Mouse (Mus musculus) stomach, embryonic 14.5 days (tissue): ENCODE measurements around the gene Creb3l1. TPM values are rescaled to one million over a fixed set of nuclear protein-coding genes. Genes with fewer than 3 reads are reported as not detected.
A peak's percentile ranks its signal among the peaks of the same experiment; 100 is the strongest.

Experiments
- ATAC-seq: fragments of 200-750 bp; cut with Nextera tagmentation; 2 replicates; pipeline ENCODE4 v1.8.0; 2017; ENCODE audit warnings: low read depth, moderate TSS enrichment; ENCODE audit not compliant: insufficient number of reproducible peaks, insufficient read depth, low FRiP score
- H3K27ac ChIP-seq: fragments of 300-500 bp; sonication (generic); 2 replicates; pipeline ENCODE4 v1.5.1; 2014; ENCODE audit warnings: mild to moderate bottlenecking, low read length, moderate library complexity, mixed read lengths
- H3K27me3 ChIP-seq: fragments of 300-500 bp; sonication (generic); 2 replicates; pipeline ENCODE4 v1.6.1; 2014; ENCODE audit warnings: low read length, control low read depth, mixed read lengths; ENCODE audit not compliant: control insufficient read depth, insufficient read depth
- H3K36me3 ChIP-seq: fragments of 300-500 bp; sonication (generic); 2 replicates; pipeline ENCODE4 v1.6.1; 2014; ENCODE audit warnings: mild to moderate bottlenecking, control low read depth, low read length, moderate library complexity, mixed read lengths; ENCODE audit not compliant: control insufficient read depth, insufficient read depth
- H3K4me1 ChIP-seq: fragments of 300-500 bp; sonication (generic); 2 replicates; pipeline ENCODE4 v1.6.1; 2014; ENCODE audit warnings: low read length, control low read depth, mixed read lengths; ENCODE audit not compliant: control insufficient read depth, insufficient read depth
- H3K4me2 ChIP-seq: fragments of 300-500 bp; sonication (generic); replicated peaks from 2 replicates; pipeline ENCODE4 v1.6.1; 2014; ENCODE audit warnings: low read depth, low read length, control low read depth
- H3K4me3 ChIP-seq: fragments of 300-500 bp; sonication (generic); 2 replicates; pipeline ENCODE4 v1.5.1; 2014; ENCODE audit warnings: low read depth, low read length, control low read depth
- H3K9ac ChIP-seq: fragments of 300-500 bp; sonication (generic); replicated peaks from 2 replicates; pipeline ENCODE4 v1.6.1; 2014; ENCODE audit warnings: low read depth, mild to moderate bottlenecking, control low read depth, low read length, moderate library complexity, mixed read lengths
- H3K9me3 ChIP-seq: fragments of 300-500 bp; sonication (generic); 2 replicates; pipeline ENCODE4 v1.6.1; 2016; ENCODE audit warnings: low read depth, low read length, control low read depth; ENCODE audit not compliant: control insufficient read depth
- WGBS: fragments of 180-500 bp; shearing (Covaris S2); extraction: QIAGEN DNeasy Blood & Tissue Kit; methylation state at CpG from one replicate; pipeline ENCODE4 v1.1.7; 2014; 5-methylcytosine and 5-hydroxymethylcytosine counted together
- polyA plus RNA-seq: library from polyadenylated mRNA; unstranded; fragments of >200 nt; fragmentation: Nextera tagmentation; extraction: Ambion mirVana; gene quantifications from 2 replicates; pipeline ENCODE4 v1.2.1, GENCODE M21; 2014

Creb3l1 gene
- polyA plus RNA-seq, 1 experiment from 2014 or later, result 35.2 TPM

DNA sequence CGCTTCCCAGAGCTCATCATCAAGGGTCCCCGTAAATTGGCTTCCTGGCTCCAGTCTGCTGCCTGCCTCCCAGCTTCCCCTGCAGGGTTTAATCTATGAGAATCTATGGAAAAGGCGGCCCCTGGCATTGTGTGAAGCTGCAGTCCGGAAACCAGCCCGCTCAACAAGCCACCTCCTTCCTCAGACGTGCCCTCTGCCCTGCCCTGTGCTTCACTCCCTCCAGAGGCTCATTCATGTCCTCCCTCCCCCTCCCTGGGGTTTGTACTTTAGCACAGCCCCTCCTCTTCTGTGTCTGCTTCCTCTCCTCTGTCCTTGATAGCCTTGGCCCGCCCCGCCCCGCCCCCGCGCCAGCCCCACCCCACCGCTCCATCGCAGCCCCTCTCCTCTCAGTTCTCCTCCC, 39.9 kb downstream of the Creb3l1 start:
- Histone ChIP-seq H3K9me3 (no peaks in the 10 kb centered on the region), H3K27ac (peak overlapping the region; percentile 83; the same call in 1 of the 2 replicates), H3K9ac (no peak overlapping the region), H3K4me3 (no peak overlapping the region), H3K36me3 (peaks cover 11% of the 10 kb centered on the region), H3K4me2 (peak overlapping the region; percentile 27), H3K4me1 (peaks cover 19% of the 10 kb centered on the region), H3K27me3 (no peaks in the 10 kb centered on the region)
- WGBS, result 4% methylated on average over 12 of the region's 13 CpGs
- peak; percentile 92 for ATAC-seq

DNA sequence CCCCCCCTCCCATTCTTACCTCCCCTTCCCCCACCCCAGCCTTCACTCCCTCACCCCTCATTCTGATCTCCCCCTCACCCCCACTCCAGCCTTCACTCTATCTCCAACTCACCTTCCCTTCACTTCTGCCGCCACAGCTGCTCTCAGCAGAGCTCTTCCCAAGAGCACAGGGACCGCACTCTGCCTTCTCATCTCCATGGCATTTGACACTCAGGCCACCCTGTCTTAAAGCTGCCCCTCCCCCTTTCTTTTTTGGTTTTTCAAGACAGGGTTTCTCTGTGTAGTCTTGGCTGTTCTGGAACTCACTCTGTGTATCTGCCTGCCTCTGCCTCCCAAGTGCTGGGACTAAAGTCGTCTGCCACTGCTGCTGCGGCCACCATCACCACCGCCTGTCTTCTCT, 43.5 kb downstream of the Creb3l1 start:
- no peak for ATAC-seq
- H3K4me3 ChIP-seq, result no peak overlapping the region
- peaks cover 8% of the 10 kb centered on the region for H3K36me3 ChIP-seq
- peaks cover 30% of the 10 kb centered on the region for H3K4me1 ChIP-seq
- no peak overlapping the region for H3K9ac ChIP-seq
- no peak overlapping the region for H3K27ac ChIP-seq
- WGBS, result 48% methylated on average over 5 of the region's 5 CpGs
- H3K27me3 ChIP-seq, result peaks cover 3% of the 10 kb centered on the region; the same call in 1 of the 2 replicates
- H3K4me2 ChIP-seq, result no peak overlapping the region
- no peaks in the 10 kb centered on the region for H3K9me3 ChIP-seq

DNA sequence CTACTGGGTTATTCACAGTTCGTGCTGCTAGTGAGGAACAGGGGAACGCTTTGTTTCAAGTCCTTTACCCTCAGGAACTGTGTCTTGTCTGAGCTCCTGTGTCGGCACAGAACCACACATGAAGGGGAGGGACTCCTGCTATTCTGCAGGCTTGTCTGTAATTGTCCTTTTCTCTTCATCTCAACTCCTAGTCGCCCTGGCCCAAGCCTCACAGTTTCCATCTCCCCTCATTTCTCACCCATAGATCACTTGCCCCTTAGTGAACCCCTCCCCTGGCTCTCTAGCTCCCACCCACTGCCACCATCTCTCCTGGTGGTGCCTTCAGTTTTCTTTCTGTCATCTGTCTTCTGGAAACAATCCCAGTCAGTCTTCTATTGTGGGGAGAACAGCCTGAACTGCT, 44.1 kb downstream of the Creb3l1 start:
- WGBS, result 21% methylated on average over 4 of the region's 4 CpGs
- no peak overlapping the region; the same call in 1 of the 2 replicates for H3K27ac ChIP-seq

DNA sequence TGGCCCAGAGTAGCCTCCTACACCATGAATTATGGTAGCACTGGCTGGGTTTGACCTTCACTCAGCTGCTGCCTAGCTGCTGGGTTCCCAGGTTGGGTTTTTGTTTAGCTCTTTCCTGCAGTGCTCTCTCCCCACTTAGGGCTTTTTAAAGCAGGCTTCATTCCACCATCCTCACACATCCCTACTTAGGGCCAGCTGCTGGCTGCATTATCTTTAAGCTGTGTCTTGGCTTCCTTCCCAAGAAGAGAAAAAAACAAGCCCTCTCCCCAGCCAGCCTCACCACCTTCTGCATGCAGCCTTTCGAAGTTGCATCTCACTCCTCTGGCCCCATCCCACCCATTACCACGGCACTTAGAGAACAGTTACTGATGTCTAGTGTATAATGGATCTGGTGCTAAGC, 45.8 kb downstream of the Creb3l1 start:
- peak overlapping the region; percentile 7; the same call in 1 of the 2 replicates for H3K27ac ChIP-seq
- H3K4me3 ChIP-seq, result no peak overlapping the region
- no peak overlapping the region for H3K4me2 ChIP-seq
- no peak overlapping the region for H3K9ac ChIP-seq
- no peaks in the 10 kb centered on the region for H3K9me3 ChIP-seq
- ATAC-seq, result peak; percentile 34; the same call in 1 of the 2 replicates
- peaks cover 8% of the 10 kb centered on the region for H3K36me3 ChIP-seq
- peaks cover 20% of the 10 kb centered on the region for H3K4me1 ChIP-seq
- peaks cover 11% of the 10 kb centered on the region; the same call in 1 of the 2 replicates for H3K27me3 ChIP-seq
- WGBS, result 17% methylated on average over 2 of the region's 2 CpGs

More for the DNA sequence above, 44.1 kb downstream of the Creb3l1 start:
- no peak for ATAC-seq
- Histone ChIP-seq H3K36me3 (peaks cover 8% of the 10 kb centered on the region), H3K9me3 (no peaks in the 10 kb centered on the region), H3K4me1 (peaks cover 29% of the 10 kb centered on the region), H3K9ac (no peak overlapping the region), H3K4me2 (no peak overlapping the region), H3K27me3 (peaks cover 3% of the 10 kb centered on the region; the same call in 1 of the 2 replicates), H3K4me3 (no peak overlapping the region)

DNA sequence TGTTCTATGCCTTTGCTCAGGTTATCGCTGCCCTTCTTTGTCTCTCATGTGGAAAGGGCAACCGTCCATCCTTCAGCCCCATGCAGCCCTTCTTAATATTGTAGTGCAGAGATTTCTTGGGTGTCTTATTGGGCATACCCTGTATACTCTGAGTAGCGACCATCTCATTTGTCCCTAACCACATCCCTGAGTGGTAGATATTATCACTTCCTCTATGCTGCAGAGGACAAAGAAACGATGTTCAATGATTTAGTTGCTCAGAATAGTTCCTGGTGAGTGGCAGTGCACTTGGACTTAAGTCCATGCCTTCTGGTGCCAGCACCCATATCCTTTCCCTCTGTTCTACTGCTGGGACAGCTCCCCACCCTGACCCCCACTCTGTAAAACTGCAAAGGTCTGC, 46.3 kb downstream of the Creb3l1 start:
- no peaks in the 10 kb centered on the region for H3K9me3 ChIP-seq
- 76% methylated on average over 4 of the region's 4 CpGs for WGBS
- no peak overlapping the region for H3K4me2 ChIP-seq
- H3K36me3 ChIP-seq, result peaks cover 2% of the 10 kb centered on the region
- peaks cover 11% of the 10 kb centered on the region; the same call in 1 of the 2 replicates for H3K27me3 ChIP-seq
- 0 out of 2 replicates have a peak overlapping the region, but pooled peaks have one; percentile 7 for H3K27ac ChIP-seq
- H3K4me3 ChIP-seq, result no peak overlapping the region
- H3K9ac ChIP-seq, result no peak overlapping the region
- ATAC-seq, result no peak
- H3K4me1 ChIP-seq, result peaks cover 20% of the 10 kb centered on the region

DNA sequence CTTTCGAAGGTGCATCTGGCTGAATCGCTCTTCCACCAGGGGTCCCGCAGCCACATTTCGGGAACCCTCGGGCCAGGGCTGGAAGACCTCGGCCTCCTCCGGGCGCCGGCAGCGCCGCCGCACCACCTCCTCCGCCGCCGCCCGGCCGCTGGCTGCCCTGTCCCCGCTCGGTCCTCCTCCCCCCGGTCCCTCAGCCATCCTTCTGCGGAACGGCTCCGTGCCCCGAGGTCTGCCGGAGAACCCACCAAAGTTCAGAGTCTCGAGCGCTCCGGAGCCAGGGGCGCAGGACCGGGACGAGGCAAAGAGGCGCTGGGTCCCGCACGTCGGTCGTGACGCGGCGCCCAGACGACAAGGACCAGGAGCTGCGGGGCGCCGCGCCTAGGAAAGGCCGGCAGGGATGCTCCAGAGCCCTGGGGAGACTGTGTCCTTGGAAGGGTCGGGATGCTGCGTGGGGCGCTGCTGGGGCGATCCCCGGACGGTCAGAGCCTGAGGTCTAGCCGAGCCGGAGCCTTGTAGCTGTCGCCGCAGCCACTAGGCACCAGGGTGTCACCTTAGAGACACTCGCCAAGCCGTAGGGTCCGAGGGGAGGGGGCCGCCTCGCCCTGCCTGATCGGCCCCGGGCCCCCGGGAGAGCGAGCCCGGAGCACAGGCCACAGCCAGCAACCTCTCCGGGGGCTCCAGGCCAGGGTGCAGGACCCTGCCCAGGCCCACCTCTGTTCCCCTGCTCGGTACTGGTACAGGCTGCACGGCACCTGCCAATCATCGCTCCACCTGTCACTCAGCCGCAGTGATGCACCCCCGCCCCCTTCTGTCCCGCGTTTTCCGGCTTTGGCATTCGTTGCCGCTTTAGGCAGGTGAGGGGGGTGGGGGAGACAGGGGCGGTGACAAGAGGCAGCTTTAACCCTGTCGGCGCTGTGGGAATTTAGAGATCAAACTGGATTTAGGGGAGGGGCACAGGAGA, 48.4 kb downstream of the Creb3l1 start, which contains the start of gene Dgkz:
TSS of gene Dgkz (minus strand) at position 284 of the 961 bp plus-strand sequence.
- H3K4me3 ChIP-seq, result peak within 1 kb of the TSS; percentile 30
- H3K36me3 ChIP-seq, result no peaks in the 10 kb centered on the region
- peaks cover 11% of the 10 kb centered on the region; the same call in 1 of the 2 replicates for H3K27me3 ChIP-seq
- H3K27ac ChIP-seq, result no peak within 1 kb of the TSS
- 0 out of 2 replicates have a peak, but pooled peaks have one; percentile 25 for ATAC-seq
- no peak within 1 kb of the TSS; the same call in 1 of the 2 replicates for H3K9ac ChIP-seq
- WGBS, result 2% methylated on average over 73 of the region's 79 CpGs
- H3K9me3 ChIP-seq, result no peaks in the 10 kb centered on the region
- H3K4me2 ChIP-seq, result peak within 1 kb of the TSS; percentile 67
- H3K4me1 ChIP-seq, result peaks cover 31% of the 10 kb centered on the region

DNA sequence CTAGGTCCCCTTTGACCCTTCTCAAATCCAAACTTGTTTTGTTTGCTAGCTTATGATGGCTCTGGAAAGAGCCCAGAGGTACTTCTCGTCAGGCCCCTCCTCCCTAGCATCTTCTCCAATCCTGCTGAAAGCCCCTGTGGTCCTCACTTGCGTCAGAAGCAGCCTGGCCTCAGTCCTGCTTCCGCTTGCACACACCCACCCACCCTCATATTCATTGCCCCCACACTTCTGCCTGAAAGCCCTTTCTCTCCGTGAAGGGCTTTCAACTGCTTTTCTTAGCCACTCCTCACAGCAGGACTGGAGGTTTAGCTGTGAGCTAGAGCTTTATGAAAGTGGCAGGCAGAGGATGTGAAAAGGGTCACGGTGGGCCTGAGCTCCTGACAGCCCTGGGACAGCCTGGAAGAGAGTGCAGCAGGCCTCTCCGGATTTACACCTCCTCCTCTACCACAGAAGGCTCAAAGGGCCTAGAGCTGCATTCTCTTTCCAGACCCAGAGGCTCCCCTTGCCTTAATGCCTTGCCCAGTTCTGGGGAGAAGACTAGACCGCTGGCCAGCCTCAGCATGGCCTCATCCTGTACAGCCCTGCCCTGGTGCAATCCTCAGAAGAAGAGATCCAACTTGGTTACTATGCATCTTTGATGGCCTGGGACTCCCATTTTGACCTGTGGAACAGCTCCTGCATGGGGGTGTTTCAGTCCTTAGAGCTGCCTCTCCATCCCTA, 50.7 kb downstream of the Creb3l1 start:
- H3K9ac ChIP-seq, result no peak overlapping the region
- H3K4me2 ChIP-seq, result no peak overlapping the region
- peaks cover 11% of the 10 kb centered on the region; the same call in 1 of the 2 replicates for H3K27me3 ChIP-seq
- H3K4me1 ChIP-seq, result peaks cover 19% of the 10 kb centered on the region
- no peak for ATAC-seq
- WGBS, result 50% methylated on average over 7 of the region's 7 CpGs
- no peaks in the 10 kb centered on the region for H3K36me3 ChIP-seq
- H3K4me3 ChIP-seq, result no peak overlapping the region
- no peak overlapping the region for H3K27ac ChIP-seq
- H3K9me3 ChIP-seq, result no peaks in the 10 kb centered on the region

DNA sequence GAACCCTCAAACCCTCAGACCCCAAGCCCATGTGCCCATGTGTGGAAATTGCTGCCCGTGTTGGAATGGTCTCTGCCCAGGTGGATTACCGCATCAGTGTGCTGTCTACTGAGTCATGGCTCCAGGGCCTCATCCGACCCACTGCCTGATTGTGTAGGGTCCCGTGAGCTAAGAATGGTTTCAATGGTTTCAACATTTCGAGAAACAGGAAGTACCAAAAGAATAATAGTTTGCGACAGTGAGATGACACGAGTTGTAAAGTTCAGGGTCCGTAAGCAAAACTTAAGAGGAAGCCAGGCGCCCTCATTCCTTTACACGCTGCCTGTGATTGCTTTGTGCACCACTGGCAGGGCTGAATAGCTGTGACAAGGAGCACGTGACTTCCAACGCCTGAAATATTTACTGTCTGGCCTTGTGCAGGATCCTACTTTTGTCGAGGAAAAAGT, 52.2 kb downstream of the Creb3l1 start:
- ATAC-seq, result no peak
- Histone ChIP-seq H3K4me1 (peaks cover 10% of the 10 kb centered on the region), H3K36me3 (no peaks in the 10 kb centered on the region), H3K4me2 (peak overlapping the region; percentile 10), H3K27ac (peak overlapping the region; percentile 30; the same call in 1 of the 2 replicates), H3K27me3 (peaks cover 11% of the 10 kb centered on the region; the same call in 1 of the 2 replicates), H3K9me3 (no peaks in the 10 kb centered on the region), H3K9ac (no peak overlapping the region), H3K4me3 (no peak overlapping the region)
- WGBS, result 33% methylated on average over 13 of the region's 13 CpGs
